Mouse (Mus musculus) CD4-positive, CD25-positive, alpha-beta regulatory T cell, adult 2 months (primary cell): ENCODE data around the gene Ppp1r32.

Experiments used
- DNase-seq: peaks from one replicate; pipeline ENCODE4 v3.0.0-alpha.2; 2012; ENCODE audit warnings: low read depth, low spot score

The Ppp1r32 gene

DNA sequence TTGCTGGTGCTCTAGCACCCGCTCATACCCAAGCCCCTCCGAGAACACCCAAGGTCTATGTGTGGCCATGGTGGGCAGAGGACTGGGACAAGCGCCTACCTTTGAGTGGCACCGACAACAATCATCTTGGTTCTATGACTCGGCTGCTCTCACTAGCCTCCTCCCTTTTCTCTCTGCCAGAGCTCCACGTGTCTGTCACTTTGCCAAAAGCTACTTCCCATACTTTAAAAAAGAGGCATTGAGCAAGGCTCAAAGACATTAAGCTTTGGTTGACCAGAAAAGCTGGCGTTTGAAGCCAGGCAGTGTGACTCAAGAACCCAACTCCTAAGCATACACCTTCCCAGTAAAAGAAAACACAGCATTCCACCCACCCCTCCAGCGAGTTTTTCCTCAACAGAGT lies 24.6 kb downstream of the Ppp1r32 start:
- DNase-seq = no peak

DNA sequence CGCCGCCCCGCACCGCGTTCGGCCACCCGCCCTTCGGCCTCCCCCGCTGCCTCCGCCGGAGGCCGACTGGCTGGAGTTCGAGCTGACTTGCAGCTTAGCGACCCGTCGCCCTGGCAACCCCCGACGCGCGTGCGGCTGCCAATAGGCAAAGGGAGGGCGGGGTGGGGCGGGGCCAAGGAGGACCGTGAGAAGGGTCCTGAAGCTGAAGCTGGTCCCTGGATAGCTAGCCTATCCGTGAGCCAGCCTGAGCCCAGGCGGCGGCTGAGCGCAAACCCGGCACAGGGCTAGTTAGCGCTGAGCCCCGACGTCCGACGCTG lies 25.3 kb downstream of the Ppp1r32 start:
- DNase-seq = no peak

DNA sequence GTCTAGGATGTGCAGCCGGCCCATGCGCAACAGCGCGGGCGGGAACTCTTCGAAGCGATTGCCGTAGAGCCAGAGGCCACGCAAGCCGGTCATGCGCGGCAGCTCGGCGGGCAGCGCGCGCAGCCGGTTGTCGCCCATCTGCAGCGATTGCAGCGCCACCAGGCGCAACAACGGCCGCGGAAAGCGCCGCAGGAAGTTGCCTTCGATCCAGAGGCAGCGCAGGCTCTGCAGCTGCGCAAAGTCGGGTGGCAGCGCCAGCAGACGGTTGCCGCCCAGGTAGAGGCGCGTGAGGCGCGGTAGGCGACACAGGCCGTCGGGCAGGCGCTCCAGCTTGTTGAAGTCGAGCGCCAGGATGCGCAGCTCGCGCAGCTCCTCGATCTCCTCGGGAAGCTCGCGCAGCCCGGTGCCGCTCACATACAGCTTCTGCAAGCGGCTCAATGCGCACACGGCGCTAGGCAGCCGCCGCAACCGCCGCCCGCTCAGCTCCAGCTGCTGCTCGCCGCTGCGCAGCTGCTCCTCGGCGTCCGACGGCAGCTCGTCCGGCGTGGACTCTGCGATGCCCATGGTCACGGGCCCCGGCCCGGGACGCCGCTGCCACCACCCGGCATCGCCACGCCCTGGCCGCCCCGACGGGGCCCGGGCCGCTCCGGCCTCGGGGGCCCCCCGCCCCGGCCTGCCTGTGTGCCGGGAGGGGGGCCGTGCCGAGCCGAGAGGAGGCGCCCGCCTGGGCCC lies 25.8 kb downstream of the Ppp1r32 start, which contains the start of gene Lrrc10b:
TSS of gene Lrrc10b (minus strand) at position 722 of the 732 bp plus-strand sequence.
- peak; percentile 50 for DNase-seq

GRCm38 (mm10) chr19:10455437-10455806 lies 27.3 kb downstream of the Ppp1r32 start:
- DNase-seq = no peak

GRCm38 (mm10) chr19:10454718-10455436 lies 27.9 kb downstream of the Ppp1r32 start:
- no peak for DNase-seq

DNA sequence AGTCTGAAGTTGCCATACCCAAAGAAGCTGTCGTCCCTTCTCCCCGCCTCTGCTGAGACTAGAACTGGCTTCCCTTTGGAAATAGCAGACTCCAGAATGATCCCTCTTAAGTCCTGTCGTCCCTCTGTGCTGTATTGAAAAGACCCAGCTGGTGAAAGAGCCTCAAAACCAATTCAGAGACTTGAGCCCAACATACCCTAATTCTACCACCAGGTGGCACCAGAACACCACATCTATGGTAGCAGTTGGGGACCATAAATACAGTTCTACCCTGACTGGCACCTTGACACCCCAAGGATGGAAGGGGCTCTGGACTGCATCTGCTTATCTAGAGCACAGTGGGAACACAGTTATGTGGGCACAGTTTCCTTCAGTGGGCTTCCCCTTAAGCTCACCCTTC lies 33.0 kb downstream of the Ppp1r32 start:
- peak; percentile 81 for DNase-seq

DNA sequence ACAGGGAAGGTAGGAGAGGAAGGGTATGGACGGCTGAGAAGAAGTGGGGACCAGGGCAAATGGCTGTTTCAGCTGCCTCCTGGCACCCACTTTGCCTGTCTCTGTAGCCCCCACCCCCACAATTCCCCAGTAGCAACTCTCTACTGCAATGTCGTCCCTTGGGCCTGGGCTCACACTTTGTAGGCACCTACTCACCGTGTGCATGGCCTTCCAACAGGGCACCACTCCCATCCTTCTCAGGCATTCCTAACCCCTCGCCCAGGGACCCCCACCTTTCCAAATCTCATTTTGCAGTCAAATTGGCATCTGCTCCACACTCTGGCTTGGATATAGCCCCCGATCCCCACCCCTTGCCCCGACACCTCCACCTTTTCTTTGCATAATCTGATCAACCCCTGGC lies 33.5 kb downstream of the Ppp1r32 start:
- DNase-seq = no peak

GRCm38 (mm10) chr19:10448275-10448674 lies 34.5 kb downstream of the Ppp1r32 start:
- DNase-seq = no peak

GRCm38 (mm10) chr19:10444685-10445369 lies 37.9 kb downstream of the Ppp1r32 start:
- DNase-seq = no peak

- peak; percentile 7 for DNase-seq
Observed at GRCm38 (mm10) chr19:10437521-10437920, 45.2 kb downstream of the Ppp1r32 start.

DNA sequence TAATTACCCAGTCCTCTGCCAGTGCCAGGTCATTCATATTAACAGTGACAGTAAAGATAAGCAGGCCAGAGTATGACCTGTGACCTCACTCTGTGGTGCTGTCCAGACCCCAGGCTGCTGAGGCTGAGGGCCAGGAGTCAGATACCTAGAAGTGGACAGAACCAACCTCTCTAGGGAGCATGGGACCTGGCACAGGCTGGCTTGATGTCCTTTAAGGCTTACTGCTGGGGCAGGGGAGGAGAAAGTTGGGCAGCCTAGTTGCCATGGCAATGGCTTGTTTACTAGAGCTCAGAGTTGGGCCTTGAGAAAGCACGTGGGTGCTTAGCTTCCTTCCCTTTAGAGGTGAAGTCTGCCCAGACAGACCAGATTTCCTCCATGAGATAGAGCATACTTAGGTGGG lies 46.0 kb downstream of the Ppp1r32 start:
- peak; percentile 13 for DNase-seq

DNA sequence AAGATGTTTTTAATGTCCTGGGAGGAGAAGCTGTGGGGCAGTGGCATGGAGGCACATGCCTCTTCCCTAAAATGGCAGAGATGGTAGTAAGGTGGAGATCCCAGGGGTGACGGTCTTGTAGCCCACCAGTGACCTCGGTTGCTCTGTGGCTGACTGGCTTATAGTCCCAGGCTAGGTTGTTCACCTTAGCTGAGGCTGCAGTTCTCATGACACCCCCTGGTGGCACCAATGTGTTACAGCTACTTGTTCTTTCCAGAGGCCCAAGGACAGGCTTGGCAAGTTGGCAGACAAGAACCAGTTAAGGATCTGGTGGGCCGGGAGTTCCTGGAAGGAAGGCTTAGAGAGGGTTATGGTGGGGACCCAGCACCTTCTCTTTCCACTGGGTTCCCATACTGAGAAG lies 46.8 kb downstream of the Ppp1r32 start:
- DNase-seq = peak; percentile 71

GRCm38 (mm10) chr19:10434927-10435326 lies 47.8 kb downstream of the Ppp1r32 start:
- no peak for DNase-seq

DNA sequence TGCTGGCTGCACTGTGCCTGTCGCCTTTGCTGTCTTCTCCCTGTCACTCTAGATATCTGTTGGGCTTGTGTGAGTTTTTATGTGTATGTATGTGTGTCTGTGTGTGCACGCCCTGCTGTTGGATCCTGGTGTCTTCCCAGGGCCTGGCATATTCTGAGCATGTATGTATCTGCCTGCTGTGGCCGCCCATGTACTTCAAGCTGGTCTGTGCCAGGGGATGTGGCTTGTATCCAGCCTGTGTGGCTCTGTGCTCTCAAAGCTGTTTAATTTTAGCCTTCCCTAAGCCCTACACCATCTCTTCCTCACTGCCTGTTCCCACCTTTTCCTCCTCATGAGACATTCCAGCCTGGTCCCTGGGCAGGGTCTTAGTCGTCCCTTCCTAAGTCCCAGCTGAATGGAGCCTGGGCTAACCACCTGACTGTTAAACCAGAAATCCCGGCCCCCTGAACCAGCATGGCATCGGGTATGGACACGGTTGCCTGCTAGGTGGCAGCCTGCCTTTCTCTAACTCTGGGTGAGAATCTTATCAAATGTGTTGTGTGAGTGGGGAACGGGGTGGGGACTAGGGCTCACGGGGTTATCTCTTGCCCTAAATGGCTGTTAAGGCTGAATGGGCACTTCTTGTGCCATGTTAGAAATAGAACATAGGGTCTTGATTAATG lies 48.7 kb downstream of the Ppp1r32 start:
- no peak for DNase-seq

DNA sequence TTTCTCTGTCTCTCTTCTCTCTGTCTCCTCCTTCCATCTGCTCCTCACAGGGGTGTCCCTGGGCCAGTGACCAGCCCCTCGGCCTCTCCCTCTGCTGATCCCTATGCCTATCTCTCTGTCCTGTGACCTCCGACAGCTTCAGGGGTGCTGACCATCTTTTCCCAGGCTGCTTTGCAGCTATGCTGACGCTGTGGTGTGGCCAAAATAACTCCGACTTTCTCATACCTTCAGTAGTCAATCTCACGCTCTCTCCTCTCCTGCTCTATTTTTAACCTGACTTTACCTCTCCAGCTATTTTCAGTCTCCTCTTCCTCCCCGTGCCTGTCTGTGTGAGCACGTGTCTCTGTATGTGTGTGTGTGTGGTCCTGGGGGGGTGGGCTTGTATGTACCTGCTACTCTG lies 49.5 kb downstream of the Ppp1r32 start:
- DNase-seq = no peak

- DNase-seq = no peak
Observed at GRCm38 (mm10) chr19:10431841-10432240, 50.9 kb downstream of the Ppp1r32 start.

- DNase-seq = no peak
Observed at GRCm38 (mm10) chr19:10431410-10431809, 51.3 kb downstream of the Ppp1r32 start.

DNA sequence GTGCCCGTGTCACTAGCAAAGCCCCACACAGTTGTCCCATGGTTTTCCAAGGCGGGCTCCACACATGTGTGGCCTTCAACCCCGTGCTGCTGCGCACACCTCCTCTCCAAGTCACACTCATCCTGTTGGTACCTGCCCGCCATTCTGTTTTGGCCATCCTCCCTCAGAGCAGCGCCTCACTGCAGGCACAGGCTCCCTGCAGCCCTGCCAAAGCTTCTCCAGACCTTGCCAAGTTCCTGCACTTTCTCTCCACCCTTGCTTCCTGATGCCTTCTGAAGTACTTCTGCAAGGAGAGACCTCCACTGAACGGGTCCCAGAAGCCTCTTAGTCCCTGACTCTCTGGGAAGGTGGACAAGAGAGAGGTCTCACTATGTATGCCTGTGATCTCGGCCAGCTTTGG lies 53.4 kb downstream of the Ppp1r32 start:
- DNase-seq = no peak

DNA sequence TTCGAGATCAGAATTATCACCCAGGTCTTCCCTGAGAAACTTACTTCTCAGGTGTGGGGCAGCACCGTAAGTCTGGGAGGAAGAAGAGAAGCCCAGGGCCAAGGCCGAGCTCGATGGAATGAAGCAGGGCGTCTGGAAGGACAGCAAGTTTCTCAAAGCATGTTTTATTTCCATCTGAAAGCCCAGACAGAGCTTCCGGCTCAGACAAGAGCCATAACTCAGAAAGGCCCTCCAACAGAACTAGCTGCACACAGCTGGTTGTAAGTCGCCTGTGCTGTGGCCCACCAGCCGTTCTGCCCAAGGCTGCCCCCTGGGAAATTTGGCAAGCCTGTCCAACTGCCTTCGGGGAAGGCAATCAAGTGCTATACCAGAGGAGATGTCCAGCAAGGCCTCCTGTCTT lies 55.3 kb downstream of the Ppp1r32 start:
- DNase-seq = no peak

- DNase-seq = no peak
Observed at GRCm38 (mm10) chr19:10426793-10427192, 55.9 kb downstream of the Ppp1r32 start.

DNA sequence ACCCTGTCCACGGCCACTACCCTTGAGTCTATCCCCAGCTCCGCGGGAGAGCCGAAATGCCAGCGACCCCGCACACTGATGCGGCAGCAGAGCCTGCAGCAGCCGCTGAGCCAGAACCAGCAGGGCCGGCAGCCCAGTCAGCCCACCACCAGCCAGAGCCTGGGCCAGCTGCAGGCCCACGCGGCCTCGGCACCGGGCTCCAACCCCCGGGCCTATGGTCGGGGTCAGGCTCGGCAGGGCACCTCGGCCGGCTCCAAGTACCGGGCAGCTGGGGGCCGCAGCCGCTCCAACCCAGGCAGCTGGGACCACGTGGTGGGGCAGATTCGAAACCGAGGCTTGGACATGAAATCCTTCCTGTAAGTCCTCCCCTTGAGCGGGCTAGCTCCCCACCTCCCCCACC lies 56.4 kb downstream of the Ppp1r32 start:
- DNase-seq = no peak
